Mouse (Mus musculus) stomach, postnatal 0 days (tissue): ENCODE results near the gene Sox5. TPM values are rescaled to one million over a fixed set of nuclear protein-coding genes. Genes with fewer than 3 reads are reported as not detected.
A peak's percentile ranks its signal among the peaks of the same experiment; 100 is the strongest.

ENCODE experiments used
- ATAC-seq: fragments of 200-750 bp; cut with Nextera tagmentation; 2 replicates; pipeline ENCODE4 v1.8.0; 2017; ENCODE audit not compliant: low FRiP score, low TSS enrichment
- DNase-seq: peaks from one replicate; pipeline ENCODE4 v3.0.0-alpha.2; 2016; ENCODE audit warnings: low spot score
- H3K27ac ChIP-seq: fragments of 300-500 bp; sonication (generic); replicated peaks from 2 replicates; pipeline ENCODE4 v1.5.1; 2014; ENCODE audit warnings: mild to moderate bottlenecking, control low read depth
- H3K27me3 ChIP-seq: fragments of 300-500 bp; sonication (generic); 2 replicates; pipeline ENCODE4 v1.6.1; 2014; ENCODE audit warnings: low read length; ENCODE audit not compliant: control insufficient read depth, insufficient read depth
- H3K36me3 ChIP-seq: fragments of 300-500 bp; sonication (generic); 2 replicates; pipeline ENCODE4 v1.6.1; 2014; ENCODE audit warnings: low read length, mixed read lengths; ENCODE audit not compliant: control insufficient read depth, insufficient read depth
- H3K4me1 ChIP-seq: fragments of 300-500 bp; sonication (generic); replicated peaks from 2 replicates; pipeline ENCODE4 v1.6.1; 2014; ENCODE audit warnings: antibody characterized with exemption; ENCODE audit not compliant: control insufficient read depth, insufficient read depth
- H3K4me2 ChIP-seq: fragments of 300-500 bp; sonication (generic); replicated peaks from 2 replicates; pipeline ENCODE4 v1.6.1; 2014; ENCODE audit warnings: low read depth, mild to moderate bottlenecking, control low read depth, moderate library complexity
- H3K4me3 ChIP-seq: fragments of 300-500 bp; sonication (generic); 2 replicates; pipeline ENCODE4 v1.5.1; 2014; ENCODE audit warnings: low read depth, low read length, control low read depth
- H3K9ac ChIP-seq: fragments of 300-500 bp; sonication (generic); 2 replicates; pipeline ENCODE4 v1.6.1; 2014; ENCODE audit warnings: mild to moderate bottlenecking, low read length, control low read depth, mixed read lengths
- H3K9me3 ChIP-seq: fragments of 300-500 bp; sonication (generic); 2 replicates; pipeline ENCODE4 v1.6.1; 2016; ENCODE audit warnings: low read length; ENCODE audit not compliant: control insufficient read depth
- CTCF ChIP-seq: IDR thresholded peaks from 2 replicates; pipeline ENCODE4 v1.5.1; 2016; ENCODE audit warnings: antibody characterized with exemption, low read depth, mild to moderate bottlenecking, moderate library complexity
- EP300 ChIP-seq: optimal IDR thresholded peaks from 2 replicates; pipeline ENCODE3; 2016; ENCODE audit warnings: antibody characterized with exemption
- WGBS: fragments of 180-500 bp; shearing (Covaris S2); extraction: QIAGEN DNeasy Blood & Tissue Kit; methylation state at CpG from one replicate; pipeline ENCODE4 v1.1.7; 2014; 5-methylcytosine and 5-hydroxymethylcytosine counted together
- polyA plus RNA-seq: library from polyadenylated mRNA; unstranded; fragments of >200 nt; fragmentation: Nextera tagmentation; extraction: Ambion mirVana; gene quantifications from 2 replicates; pipeline ENCODE4 v1.2.1, GENCODE M21; 2015

Sox5 gene
- polyA plus RNA-seq, 1 experiment from 2014 or later, result 9.8 TPM

GRCm38 (mm10) chr6:144311754-144312153, 470.0 kb downstream of the Sox5 start:
- no peaks in the 10 kb centered on the region for H3K36me3 ChIP-seq
- WGBS, result 58% methylated on average over 4 of the region's 4 CpGs
- H3K27ac ChIP-seq, result no peak overlapping the region
- ATAC-seq, result no peak
- H3K9ac ChIP-seq, result no peak overlapping the region
- peak; percentile 15 for DNase-seq
- H3K4me1 ChIP-seq, result no peaks in the 10 kb centered on the region
- H3K4me3 ChIP-seq, result no peak overlapping the region
- TF ChIP-seq EP300 (no peak), CTCF (no peak)
- no peak overlapping the region for H3K4me2 ChIP-seq
- no peaks in the 10 kb centered on the region for H3K9me3 ChIP-seq
- H3K27me3 ChIP-seq, result no peaks in the 10 kb centered on the region

GRCm38 (mm10) chr6:144309171-144309570, 472.6 kb downstream of the Sox5 start:
- Histone ChIP-seq H3K4me3 (no peak overlapping the region), H3K27me3 (no peaks in the 10 kb centered on the region), H3K4me1 (no peaks in the 10 kb centered on the region), H3K36me3 (no peaks in the 10 kb centered on the region), H3K4me2 (no peak overlapping the region), H3K27ac (no peak overlapping the region), H3K9me3 (no peaks in the 10 kb centered on the region), H3K9ac (no peak overlapping the region)
- DNase-seq, result no peak
- TF ChIP-seq EP300 (no peak), CTCF (no peak)
- ATAC-seq, result no peak

- H3K4me2 ChIP-seq, result no peak overlapping the region
- ATAC-seq, result no peak
- 89% methylated on average over 12 of the region's 12 CpGs for WGBS
Observed at GRCm38 (mm10) chr6:144307551-144308149, 474.1 kb downstream of the Sox5 start.

GRCm38 (mm10) chr6:144302823-144303222, 479.0 kb downstream of the Sox5 start:
- ATAC-seq (no peak), DNase-seq (no peak)
- TF ChIP-seq EP300 (no peak), CTCF (no peak)
- no peak overlapping the region for H3K4me2 ChIP-seq
- H3K27me3 ChIP-seq, result no peaks in the 10 kb centered on the region
- no peak overlapping the region for H3K27ac ChIP-seq
- 76% methylated on average over 6 of the region's 6 CpGs for WGBS
- H3K9me3 ChIP-seq, result no peaks in the 10 kb centered on the region
- H3K4me3 ChIP-seq, result no peak overlapping the region
- no peak overlapping the region for H3K9ac ChIP-seq
- H3K4me1 ChIP-seq, result peaks cover 5% of the 10 kb centered on the region
- no peaks in the 10 kb centered on the region for H3K36me3 ChIP-seq

More at GRCm38 (mm10) chr6:144307551-144308149, 474.1 kb downstream of the Sox5 start:
- no peak overlapping the region for H3K27ac ChIP-seq
- DNase-seq, result no peak
- H3K9me3 ChIP-seq, result no peaks in the 10 kb centered on the region
- H3K36me3 ChIP-seq, result no peaks in the 10 kb centered on the region
- no peak for TF ChIP-seq CTCF
- TF ChIP-seq EP300, result no peak
- no peak overlapping the region for H3K4me3 ChIP-seq
- H3K27me3 ChIP-seq, result no peaks in the 10 kb centered on the region
- no peak overlapping the region for H3K9ac ChIP-seq
- H3K4me1 ChIP-seq, result no peaks in the 10 kb centered on the region

- peaks cover 5% of the 10 kb centered on the region for H3K4me1 ChIP-seq
- WGBS, result 58% methylated on average over 4 of the region's 4 CpGs
- no peak for DNase-seq
- no peak overlapping the region for H3K27ac ChIP-seq
- no peak for ATAC-seq
- no peak overlapping the region for H3K9ac ChIP-seq
- TF ChIP-seq CTCF (no peak), EP300 (no peak)
- H3K36me3 ChIP-seq, result no peaks in the 10 kb centered on the region
- no peak overlapping the region for H3K4me3 ChIP-seq
- no peak overlapping the region for H3K4me2 ChIP-seq
- no peaks in the 10 kb centered on the region for H3K27me3 ChIP-seq
- no peaks in the 10 kb centered on the region for H3K9me3 ChIP-seq
Observed at GRCm38 (mm10) chr6:144301082-144301481, 480.7 kb downstream of the Sox5 start.

GRCm38 (mm10) chr6:144299503-144299858, 482.3 kb downstream of the Sox5 start:
- no peaks in the 10 kb centered on the region for H3K36me3 ChIP-seq
- 37% methylated on average over 7 of the region's 7 CpGs for WGBS
- H3K27me3 ChIP-seq, result no peaks in the 10 kb centered on the region
- no peak for ATAC-seq
- no peak for DNase-seq
- TF ChIP-seq EP300, result no peak
- no peak for TF ChIP-seq CTCF
- H3K27ac ChIP-seq, result no peak overlapping the region
- no peak overlapping the region for H3K4me3 ChIP-seq
- H3K4me2 ChIP-seq, result no peak overlapping the region
- no peaks in the 10 kb centered on the region for H3K9me3 ChIP-seq
- H3K9ac ChIP-seq, result no peak overlapping the region
- H3K4me1 ChIP-seq, result peaks cover 5% of the 10 kb centered on the region
